Mouse (Mus musculus) ovary, adult 18-20 months (tissue): Measurements from ENCODE around the gene Gm14525.
"Not testable (repeated sequence)": the region's sequence is repeated elsewhere in the genome, so short reads cannot be mapped to it uniquely, and the experiment has no call there.

Source experiments
- DNase-seq: peaks from one replicate; pipeline ENCODE4 v3.0.0; 2022; ENCODE audit warnings: low spot score, mixed read lengths

Gene Gm14525

GRCm38 (mm10) chrX:26702538-26702937 is at the start of gene Gm14525:
Gene Gm14525 (minus strand): TSS chrX:26702638.
- not testable (repeated sequence) for DNase-seq
